Mouse (Mus musculus): ENCODE data around the gene Lmx1b.

The Lmx1b gene

DNA sequence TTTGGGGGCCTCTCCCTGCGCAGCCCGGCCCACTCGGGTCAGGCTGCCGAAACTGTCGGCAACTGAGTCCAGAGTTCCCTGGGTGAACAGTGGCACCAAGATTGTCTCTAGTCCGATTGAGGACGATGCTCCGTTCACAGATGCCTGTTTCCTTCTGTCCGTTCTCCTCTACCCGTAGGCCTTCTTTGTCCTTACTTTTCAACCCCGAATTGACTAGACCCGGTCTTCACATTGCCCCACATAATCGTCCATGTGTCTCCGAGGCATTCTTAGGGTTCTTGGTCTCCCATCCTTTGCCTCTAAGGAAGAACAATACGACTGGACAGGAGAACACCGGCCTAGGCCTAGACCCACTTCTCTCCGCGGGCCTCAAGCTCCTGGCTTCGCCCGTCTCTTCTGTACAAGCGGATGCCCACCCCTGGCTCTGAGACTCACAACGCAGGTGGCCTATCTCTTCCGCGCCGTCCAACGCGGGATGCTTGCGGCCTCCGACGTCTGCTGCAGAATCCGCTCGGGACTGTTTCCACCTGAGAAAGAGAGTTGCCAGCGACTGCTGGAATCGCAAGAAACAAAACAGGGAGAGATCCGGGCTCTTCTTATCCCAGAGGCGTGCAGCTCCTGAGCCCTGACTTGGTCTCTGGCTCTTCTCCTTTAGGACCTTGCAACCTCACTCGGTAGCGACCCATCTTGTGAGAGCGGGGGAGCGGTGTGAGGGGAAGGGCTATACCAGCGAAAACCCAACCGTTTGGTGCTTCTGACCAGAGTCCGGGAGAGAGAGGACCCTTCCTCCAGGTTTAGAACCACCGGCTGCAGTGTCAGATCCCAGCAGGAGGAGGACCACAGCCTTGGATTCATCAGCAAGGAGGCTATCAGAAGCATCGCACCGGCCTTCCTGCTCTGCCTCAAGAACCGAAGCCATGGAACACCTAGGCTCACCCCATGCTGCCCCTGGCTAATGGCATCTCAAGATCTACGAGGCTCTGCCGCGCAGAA, 3.7 kb upstream of the Lmx1b start:
- no peak for DNase-seq (ENCODE audit: low spot score)

DNA sequence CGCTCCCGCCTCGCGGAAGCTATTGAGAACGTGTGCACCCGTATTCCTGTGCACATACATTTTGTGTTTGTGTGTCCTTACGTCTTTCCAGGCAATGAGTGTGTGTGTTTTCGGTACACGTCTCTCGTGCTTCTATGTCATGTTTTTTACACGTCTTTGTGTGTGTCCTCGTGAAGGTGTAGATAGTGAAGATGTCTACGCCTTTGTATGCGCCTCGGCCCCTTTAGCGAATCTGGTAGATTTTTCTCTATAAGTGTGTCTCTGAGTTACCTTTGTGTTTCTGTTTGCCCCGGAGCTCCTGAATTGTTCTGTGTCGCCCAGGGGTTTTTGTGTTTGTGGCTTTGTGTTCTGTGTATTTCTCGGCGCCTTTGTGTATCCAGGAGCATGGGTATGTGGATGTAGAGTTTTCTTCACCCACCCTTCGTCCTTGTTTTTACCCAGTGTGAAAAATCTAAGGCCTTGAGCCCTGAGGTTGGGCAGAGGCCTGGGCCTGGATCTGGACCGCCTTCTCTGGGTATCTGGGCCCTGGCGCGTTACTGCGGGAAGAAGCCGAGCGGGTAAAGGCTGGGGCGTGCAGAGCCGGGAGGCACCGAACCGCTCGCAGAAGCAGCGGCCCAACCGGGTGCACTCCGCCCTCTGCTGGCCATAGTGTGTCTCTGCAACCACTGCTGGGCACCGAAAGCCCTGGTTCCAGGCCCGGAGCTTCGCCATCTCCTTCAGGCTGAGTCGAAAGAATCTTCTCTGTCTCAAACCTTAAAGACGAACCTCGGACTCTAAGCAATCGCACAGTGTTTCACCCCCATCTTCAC, 2.5 kb upstream of the Lmx1b start:
- DNase-seq (ENCODE audit: low spot score): peak; percentile 53

DNA sequence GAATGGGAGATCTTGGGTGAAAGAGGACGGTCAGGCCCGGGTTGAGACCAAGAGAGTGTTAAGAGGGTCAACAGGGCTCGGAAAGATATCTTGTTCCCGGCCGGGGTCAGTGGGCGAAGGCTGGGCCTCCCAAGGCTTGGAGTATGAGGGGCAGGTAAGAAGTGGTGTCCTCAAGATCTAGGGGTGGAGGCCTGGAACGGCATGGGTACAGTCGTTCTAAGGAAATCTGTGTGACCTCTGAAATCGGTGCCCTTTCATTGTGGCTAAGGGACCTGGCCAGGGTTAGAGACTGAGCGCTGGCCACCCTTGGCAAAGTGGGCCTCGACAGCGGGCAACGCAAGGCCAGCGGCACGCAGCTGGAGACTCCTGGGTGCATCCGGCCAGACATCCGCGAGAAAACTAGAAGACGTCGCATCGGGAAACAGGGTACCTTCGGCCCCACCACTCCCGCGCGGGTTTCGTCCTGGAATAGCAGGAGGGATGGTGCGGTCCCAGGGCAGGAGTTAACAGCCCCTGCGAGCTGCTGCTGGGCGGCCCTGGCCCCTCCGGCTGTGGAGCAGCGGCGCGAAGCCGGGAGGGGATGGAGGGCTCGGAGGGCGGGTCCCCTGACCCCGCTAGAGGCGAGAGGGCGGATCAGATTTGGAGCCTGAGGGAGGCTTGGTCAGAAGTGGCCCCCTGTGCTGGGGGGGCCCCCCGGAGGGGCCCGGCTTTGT, 1.7 kb upstream of the Lmx1b start:
- DNase-seq (ENCODE audit: low spot score): no peak

DNA sequence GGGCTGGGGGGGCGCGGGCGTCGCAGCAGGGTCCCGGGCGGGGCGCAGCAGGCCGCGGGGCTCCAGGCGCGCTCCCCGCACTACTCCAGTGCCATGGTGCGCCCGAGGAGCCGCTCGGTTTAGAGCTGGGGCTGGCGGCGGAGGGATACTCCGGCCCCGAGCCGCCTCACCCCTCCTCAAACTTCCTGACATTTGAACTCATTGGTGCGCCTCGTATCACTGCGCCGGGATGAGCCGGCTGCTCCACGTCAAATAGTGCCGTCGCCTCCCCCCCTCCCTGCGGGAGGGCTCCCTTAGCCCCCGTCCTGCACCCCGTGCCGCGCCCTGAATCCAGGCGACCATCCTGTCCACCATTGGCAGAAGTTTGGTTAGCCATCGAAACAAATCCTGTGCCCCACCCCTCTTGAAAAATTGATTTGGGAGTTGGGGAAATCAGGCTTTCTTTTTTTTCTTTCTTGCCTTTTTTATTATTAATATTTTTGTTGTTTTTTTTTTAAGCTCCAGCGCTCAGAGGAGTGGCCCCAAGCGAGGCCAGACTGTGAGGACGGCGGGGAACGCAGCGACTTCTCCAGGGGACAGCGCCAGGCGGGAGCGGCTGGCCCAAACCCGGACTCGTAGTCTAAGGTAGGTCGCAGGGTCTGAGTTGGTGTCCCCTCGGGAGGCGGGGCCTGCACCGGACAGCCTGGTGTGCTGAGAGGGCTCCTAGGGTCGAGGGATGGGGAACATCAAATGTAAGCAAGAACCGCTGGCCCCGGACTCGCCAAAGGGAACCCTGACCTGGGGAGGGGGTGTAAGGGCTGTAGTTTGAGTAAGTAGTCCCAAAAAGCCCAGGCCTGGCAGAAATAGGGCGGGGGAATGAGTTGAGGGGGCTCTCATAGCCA, 907 bp upstream of the Lmx1b start:
- DNase-seq (ENCODE audit: low spot score): no peak

DNA sequence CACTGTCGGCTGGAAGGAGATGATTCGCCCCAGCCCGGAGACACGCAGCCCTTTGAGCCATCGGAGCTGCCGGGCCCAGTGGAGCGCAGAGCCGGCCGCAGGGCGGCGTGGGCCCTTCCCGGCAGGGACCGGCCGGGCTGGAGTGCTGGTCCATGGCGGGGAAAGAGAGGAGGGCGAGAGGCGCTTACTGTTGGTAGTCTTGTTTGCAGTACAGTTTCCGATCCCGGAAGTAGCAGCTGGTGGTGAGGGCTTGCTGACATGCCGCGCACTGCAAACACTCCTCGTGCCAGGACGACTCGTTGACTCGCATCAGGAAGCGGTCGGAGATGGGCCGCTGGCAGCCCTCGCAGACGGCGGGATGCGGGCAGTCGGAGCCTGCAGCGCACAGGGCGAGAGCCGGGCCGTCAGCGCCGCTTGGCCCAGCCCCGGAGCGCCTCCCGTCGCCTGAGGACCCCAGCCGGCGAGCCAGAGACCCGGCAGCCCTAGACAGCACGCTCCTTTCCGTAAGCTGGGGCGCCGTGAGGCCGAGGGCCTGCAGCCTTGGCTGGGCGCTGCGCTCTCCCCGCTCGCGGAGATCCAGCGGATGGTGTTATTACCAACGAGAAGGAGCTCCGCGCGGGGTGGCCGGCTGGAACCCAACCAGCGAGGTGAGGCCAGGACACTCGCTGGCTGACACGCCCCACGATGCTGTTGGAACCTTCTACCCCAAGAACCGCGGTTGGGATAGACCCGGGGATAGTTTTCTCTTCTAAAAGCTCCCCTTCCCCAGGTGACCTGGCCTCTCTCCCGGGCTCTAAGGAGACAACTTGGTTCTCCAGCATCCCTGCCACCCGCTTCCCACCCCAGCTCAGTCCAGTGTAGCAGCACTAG, 775 bp downstream of the Lmx1b start:
- no peak for DNase-seq (ENCODE audit: low spot score)

DNA sequence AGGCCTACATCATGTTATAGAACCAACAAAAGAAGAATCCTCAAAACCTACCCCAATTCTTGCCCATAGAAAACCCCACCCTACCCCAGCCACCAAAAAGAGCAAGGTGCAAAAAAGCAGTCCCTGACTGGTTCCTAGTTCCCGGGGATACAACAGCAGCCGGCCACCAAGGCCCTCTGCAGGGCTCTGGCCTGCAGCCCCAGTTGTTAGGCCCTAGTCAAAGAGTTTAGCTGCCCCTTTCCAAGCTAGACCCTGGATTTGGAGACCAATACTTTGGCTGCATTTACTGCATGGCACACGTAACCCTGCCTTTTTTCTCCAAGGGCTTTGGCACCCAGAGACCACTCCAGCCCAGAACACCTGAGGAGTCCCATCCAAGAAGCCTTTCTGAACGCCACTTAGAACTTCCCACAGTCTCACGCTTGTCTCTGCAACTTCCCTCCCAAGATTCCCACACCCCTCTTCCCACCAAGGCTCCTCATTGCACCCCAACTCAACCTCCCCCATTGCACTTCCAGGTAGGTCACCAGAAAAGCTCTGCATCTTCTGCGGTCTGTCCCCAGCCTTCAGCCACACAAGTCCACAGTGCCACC, 2.1 kb downstream of the Lmx1b start:
- no peak for DNase-seq (ENCODE audit: low spot score)

DNA sequence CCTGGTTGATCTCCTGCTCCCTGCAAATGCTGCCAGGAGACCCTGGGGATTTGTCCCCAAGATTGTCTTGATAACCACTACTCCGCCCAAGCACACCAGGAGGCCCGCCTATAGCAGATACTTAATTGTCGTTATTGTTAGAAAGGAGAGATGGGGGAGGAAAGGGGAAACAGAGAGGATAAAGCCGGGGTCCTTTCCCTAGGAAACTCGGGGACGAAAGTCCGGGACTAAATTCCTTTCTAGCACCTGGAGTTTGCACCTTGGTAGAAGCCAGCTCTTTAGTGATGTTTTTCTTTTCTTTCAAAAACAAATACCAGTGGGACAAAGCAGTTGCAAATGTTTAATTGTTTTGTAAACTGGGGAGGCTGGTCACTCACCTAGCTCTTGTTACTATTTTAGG, 3.0 kb downstream of the Lmx1b start:
- no peak for DNase-seq (ENCODE audit: low spot score)

DNA sequence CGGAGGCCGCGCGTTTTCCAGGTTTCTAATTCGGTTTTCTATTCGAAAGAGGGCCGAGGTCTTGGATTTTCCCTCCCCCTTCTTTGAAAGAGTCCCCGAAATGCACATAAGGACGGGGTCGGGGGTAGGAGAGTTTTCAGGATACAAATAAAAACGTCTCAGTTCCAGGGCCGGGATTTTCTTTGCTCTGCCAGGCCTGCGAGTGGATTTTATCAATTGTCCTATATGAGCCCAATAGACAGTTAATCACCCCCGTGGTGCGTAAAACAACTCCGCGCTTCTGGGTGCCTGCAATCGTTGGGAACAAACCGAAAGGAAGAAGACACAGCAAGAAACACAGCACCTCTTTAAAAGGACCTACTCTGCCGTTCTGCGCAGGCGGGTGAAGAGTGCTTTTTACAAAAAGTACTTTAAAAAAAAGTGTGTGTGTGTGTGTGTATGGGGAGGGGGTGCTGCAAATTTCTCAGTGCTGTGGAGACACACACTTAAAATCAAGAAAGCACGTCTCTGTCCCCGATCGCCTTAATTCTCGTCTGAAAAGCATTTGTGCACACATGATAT, 3.6 kb downstream of the Lmx1b start:
- no peak for DNase-seq (ENCODE audit: low spot score)

DNA sequence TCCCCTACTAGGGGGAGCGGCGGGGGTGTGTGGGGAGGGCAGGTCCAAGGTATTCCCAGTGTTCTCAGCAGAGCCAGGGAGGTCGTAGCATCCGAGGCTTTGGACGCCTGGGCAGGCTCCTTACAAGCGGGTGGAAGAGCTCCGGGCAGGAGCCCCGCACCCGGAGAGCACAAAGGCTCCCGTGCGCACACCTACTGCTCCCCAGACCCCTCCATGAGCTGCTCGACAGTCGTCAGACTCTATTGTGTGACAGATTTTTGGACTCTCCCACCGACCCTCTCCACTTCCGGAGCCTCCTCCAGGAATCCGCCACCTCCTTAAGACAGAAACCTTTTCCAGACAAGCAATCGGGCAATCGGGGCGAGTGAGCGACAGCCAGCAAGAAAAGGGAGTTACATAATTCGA, 4.2 kb downstream of the Lmx1b start:
- DNase-seq (ENCODE audit: low spot score): no peak

DNA sequence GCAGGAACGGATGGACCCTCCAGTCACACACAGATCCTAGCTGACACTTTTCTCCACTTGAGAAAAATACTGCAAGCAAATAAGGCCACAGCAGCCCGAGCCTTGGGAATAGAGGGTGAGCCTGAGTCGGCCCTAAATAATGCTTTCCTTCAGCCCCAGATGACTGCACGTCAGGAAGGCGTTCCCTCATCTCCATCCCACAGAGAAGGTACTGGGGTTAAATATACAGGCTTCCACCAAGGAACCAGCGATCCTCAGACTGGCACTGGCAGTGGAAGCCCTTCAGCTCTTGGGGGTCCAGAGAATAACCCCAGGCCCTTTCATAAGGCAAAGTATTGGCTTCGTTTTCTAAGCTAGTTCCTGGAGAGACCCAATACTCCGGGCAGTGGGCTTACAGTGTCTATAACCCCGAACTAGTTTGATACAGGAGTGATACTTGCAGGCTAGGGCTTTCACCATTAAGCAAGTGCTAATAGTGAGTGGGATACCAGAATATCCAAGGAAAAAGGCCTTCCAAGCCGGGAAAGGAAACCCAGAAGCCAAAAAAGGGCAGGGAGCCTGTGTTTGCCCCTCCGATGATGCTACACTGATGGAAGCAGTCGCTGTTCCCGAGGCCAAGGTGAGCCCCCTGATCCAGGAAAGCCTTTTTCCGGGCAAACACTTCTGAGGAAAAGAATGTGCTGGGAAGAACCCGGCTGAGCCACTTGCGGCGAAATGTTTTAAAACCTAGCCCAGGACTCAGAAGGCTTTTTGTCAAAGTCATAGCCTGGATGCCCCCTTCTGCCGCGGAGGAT, 4.8 kb downstream of the Lmx1b start:
- no peak for DNase-seq (ENCODE audit: low spot score)

DNA sequence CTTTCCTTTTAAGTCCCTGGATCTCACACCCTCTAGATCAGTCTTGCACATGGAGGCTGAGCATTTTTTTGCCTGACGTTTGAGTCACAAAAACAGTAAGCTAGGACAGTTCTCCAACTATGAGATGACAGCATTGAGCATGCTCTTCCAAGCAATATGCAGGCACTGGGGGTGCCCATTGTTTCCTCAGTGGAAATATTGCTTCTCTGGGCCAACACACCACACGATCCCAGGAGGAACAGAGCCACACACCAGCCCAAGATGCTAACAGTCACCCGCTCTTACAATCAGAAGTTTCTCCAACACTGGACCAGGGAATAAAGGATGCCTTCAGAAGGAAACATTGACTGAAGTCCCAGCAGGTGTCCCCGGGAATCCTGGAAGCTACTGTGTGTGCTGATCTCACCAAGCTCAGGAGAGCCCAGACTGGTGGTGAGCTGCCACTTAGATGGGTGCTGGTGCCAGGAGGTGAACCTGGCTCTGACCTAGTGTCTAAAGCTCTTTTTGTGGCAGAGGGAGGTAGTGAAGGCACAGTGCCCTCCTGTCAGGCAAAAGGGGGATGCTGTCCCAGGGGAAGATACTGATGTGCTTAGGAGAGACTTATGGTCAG, 5.7 kb downstream of the Lmx1b start:
- no peak for DNase-seq (ENCODE audit: low spot score)

DNA sequence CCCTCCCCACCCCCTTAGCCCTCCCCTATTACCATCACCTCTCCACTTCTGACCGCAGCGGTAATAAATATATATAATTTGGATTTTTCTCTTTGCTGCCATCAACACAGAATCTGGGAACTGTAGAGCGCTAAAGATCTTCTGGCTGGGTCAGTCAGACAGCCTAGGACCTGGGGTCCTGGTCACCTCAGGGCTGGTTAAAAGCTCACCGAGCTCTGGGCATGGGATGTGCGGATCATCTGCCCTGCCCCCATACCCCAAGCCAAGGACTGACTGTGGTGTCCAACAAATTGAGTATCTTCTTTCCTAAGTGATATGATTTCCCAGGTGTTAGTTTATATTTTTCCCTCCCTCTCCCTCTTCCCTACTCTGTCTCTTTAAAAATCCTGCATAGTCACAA, 6.4 kb downstream of the Lmx1b start:
- no peak for DNase-seq (ENCODE audit: low spot score)

DNA sequence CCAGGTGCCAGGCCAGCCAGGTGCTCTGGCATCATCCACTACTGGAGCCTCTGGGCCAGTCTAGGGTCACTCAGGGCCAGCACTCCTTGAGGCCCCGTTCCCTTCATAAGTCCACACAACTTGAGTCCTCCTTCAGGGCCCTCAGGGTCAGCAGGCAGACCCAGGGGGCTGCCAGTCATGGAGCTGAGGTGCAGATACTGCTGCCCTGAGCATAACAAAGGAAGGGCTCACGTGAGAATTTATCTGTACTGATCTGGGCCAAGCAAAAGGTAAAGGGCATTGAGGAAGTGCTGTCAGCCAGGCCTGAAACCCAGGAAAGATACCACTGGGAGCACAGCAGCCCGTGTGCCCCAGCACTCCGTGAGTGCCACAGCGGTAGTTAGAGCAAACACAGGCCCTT, 7.1 kb downstream of the Lmx1b start:
- no peak for DNase-seq (ENCODE audit: low spot score)

DNA sequence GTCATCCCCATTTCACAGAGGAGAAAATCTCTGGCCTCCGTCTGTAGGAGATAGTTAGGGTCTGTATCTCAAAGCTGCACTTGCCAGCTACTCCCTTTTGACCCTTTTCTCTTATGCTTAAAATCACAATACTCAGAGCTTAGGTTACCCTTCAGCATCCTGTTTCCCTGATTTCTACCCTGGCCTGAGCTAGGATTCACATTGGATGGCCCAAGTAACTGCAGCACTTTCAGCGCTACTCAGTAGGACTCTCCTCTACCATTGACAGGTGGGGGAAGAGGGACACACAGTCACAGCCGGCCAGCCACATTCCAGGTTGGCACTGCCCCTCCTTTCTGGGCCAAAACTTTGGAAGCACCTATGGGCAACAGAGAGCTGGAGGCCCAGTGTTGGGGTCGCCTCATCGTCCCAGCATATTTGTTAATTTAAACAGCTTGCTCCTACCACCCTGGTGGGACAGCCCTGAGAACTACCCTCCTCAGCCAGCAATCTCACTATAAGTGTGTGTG, 7.7 kb downstream of the Lmx1b start:
- no peak for DNase-seq (ENCODE audit: low spot score)

DNA sequence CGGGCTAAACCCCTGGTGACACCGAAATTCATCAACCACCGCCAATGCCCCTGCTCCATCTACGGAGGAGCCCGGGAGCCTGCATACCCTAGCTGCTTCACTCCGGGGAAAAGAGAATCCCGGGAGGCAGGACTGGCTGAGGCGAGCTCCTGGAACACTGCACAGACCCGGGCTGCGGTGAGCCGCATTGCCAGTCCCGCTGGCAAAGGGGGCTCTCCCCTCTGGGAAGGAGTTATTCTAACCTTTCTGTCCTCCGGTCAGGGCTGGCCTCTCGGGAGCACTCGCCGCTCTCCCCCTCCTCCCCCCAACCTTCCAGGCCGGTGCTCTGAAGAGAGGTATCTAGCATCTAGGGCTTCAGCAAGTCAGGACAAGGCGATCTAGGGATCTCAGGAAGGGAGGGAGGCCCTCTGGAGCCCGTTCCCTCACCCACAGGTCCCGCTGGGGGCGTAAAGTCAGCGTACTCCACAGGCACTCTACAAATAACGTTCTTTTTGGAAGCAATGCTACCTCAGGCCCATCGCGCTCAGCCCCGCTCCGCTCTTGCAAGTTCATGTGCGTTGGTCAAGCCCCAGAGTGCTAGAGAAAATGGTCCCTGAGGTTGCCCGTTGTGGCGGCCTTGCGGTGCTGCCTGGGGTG, 8.5 kb downstream of the Lmx1b start:
- DNase-seq (ENCODE audit: low spot score): no peak

DNA sequence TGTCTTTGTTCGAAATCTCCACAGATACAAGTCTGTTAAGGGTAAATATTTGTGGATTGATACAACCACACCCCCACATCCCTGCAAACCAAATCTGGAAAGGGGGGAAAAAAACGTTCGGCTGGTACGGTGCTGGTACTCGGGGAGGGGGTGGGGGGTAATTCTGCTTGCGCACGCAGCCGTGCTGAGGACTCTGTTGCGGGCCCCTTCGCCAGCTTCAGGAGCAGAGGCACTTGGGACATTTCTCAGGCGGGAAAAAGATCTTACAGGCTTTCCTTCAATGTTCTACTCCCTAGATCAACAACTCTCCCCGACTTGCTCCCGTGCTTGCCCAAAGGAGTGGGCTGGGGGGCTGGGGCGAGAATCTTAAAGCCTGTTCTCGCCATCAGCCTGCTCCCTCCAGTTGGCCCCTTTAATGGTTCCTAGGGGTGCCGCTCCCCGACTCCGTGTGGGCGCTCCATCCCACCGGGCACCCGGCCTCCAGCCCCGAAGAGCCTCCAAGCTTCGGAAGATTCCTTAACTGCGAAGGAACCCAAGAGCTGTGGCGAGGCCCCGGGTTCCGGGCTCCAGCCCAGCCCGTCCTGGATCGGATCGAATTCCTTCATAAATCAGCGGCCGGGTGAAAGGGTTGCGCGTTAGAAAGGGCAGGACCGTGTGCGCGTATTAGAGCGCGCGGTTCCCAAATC, 9.1 kb downstream of the Lmx1b start:
- no peak for DNase-seq (ENCODE audit: low spot score)
